Comparison of ENCODE assay signal across 8 mouse cellular contexts in genomic region chr7:80729662-80730061, GRCm38 (mm10). TPM values are rescaled to one million over a fixed set of nuclear protein-coding genes. Genes with fewer than 3 reads are reported as not detected.
DNase-seq lines count a peak whose midpoint lies in the region; ATAC-seq and TF ChIP-seq lines count a peak whose summit lies in the region.

No protein-coding gene starts in this region.

- no peak overlapping the region for H3K4me2 ChIP-seq in forebrain, postnatal 0 days (ENCODE audit: low read depth)
- H3K4me2 ChIP-seq in midbrain, embryonic 14.5 days (ENCODE audit: low read length), result no peak overlapping the region

- no peaks in the 10 kb centered on the region for H3K9me3 ChIP-seq in forebrain, postnatal 0 days (ENCODE audit: low read length)
- H3K9me3 ChIP-seq in midbrain, embryonic 14.5 days (ENCODE audit: control insufficient read depth, low read length), result no peaks in the 10 kb centered on the region

- peak; percentile 64 for DNase-seq in heart, adult 8-10 months (ENCODE audit: low spot score)
- DNase-seq in heart, adult 11 months, result no peak
- peak; percentile 54 for DNase-seq in cerebellum, adult 11 months
- DNase-seq in forebrain, postnatal 0 days, result peak; percentile 88
- DNase-seq in induced T-regulatory cell, adult 2 months (ENCODE audit: low read depth), result peak; percentile 82
- peak; percentile 60 to 72 for DNase-seq in left cerebral cortex, postnatal 10 days (ENCODE audit: extremely low spot score in 1 of 2, low spot score in 2 of 2)
- peak; percentile 89 for DNase-seq in midbrain, embryonic 14.5 days
- peak; percentile 67 to 82 for DNase-seq in spleen, postnatal 10 days (ENCODE audit: low spot score in 2 of 2)

- peaks cover 74% of the 10 kb centered on the region for H3K36me3 ChIP-seq in forebrain, postnatal 0 days (ENCODE audit: insufficient read depth)
- peaks cover 64% of the 10 kb centered on the region for H3K36me3 ChIP-seq in midbrain, embryonic 14.5 days (ENCODE audit: control insufficient read depth, insufficient read depth, low read length)

- ATAC-seq in forebrain, postnatal 0 days, result peak; percentile 79
- ATAC-seq in midbrain, embryonic 14.5 days (ENCODE audit: low FRiP score, low TSS enrichment), result no peak

- no peak overlapping the region for H3K4me3 ChIP-seq in forebrain, postnatal 0 days (ENCODE audit: low read depth, low read length)
- no peak overlapping the region for H3K4me3 ChIP-seq in midbrain, embryonic 14.5 days (replicated peaks; ENCODE audit: low read depth, low read length)

- intact Hi-C loops in left cerebral cortex, postnatal 10 days (cut with DNase I), result loop anchor here (10.0 kb wide), 1 partner anchor 425 kb away; no protein-coding TSS in a partner anchor

- no peaks in the 10 kb centered on the region for H3K27me3 ChIP-seq in forebrain, postnatal 0 days (ENCODE audit: insufficient read depth, low read length)
- no peaks in the 10 kb centered on the region for H3K27me3 ChIP-seq in midbrain, embryonic 14.5 days (ENCODE audit: control insufficient read depth, insufficient read depth, low read length)

- no peak overlapping the region for H3K27ac ChIP-seq in forebrain, postnatal 0 days (ENCODE audit: low read depth, low read length)
- no peak overlapping the region for H3K27ac ChIP-seq in midbrain, embryonic 14.5 days (replicated peaks; ENCODE audit: low read depth, low read length)

- H3K4me1 ChIP-seq in forebrain, postnatal 0 days (ENCODE audit: insufficient read depth), result no peaks in the 10 kb centered on the region
- no peaks in the 10 kb centered on the region for H3K4me1 ChIP-seq in midbrain, embryonic 14.5 days (ENCODE audit: control insufficient read depth, insufficient read depth, low read length)

- 21% methylated on average over 8 of the region's 8 CpGs for WGBS in forebrain, postnatal 0 days
- 25% methylated on average over 8 of the region's 8 CpGs for WGBS in midbrain, embryonic 14.5 days

- H3K9ac ChIP-seq in forebrain, postnatal 0 days, result no peak overlapping the region
- no peak overlapping the region for H3K9ac ChIP-seq in midbrain, embryonic 14.5 days (replicated peaks; ENCODE audit: low read length)

- TF ChIP-seq CTCF in forebrain, postnatal 0 days (IDR thresholded peaks at IDR 0.05; ENCODE audit: low read depth), result peak; percentile 94

RNA-seq across cellular contexts. Expression of gene Crtc3, which starts 41.0 kb away (rescaled TPM):
- total RNA-seq in heart, adult 8-10 months (2022), result 10 to 100 TPM; 10.7 to 12.1 (median 11.7) TPM
- 14.8 and 17.8 TPM in 2 replicates for total RNA-seq in forebrain, postnatal 0 days (2014; rRNA removed)
- 10.6 and 14.2 TPM in 2 replicates for polyA plus RNA-seq in forebrain, postnatal 0 days (2015; fragmentation: Nextera tagmentation; extraction: Ambion mirVana)
- total RNA-seq in left cerebral cortex, postnatal 10 days (2021), result 10 to 100 TPM; 16.8 to 18.9 TPM
- polyA plus RNA-seq in midbrain, embryonic 14.5 days (2014; fragmentation: Nextera tagmentation; extraction: Ambion mirVana), result 11.7 and 14.0 TPM in 2 replicates
